Mouse (Mus musculus): ENCODE data around the gene Nup37. TPM values are rescaled to one million over a fixed set of nuclear protein-coding genes. Genes with fewer than 3 reads are reported as not detected.

Nup37 gene
- polyA plus RNA-seq, 1 experiment from 2014 or later: 33.4 TPM

Other genes with a start within 250 kb of the Nup37 start
- 0.54 and 2.4 TPM in 2 replicates for gene Pmch, start 55.9 kb upstream of the Nup37 start, polyA plus RNA-seq (2015; fragmentation: Nextera tagmentation; extraction: Ambion mirVana)
- gene Parpbp, start 51 bp upstream of the Nup37 start, polyA plus RNA-seq (2015; fragmentation: Nextera tagmentation; extraction: Ambion mirVana): 3.0 TPM in 2 replicates
- 42.0 and 46.2 TPM in 2 replicates for gene Washc3, start 54.1 kb downstream of the Nup37 start, polyA plus RNA-seq (2015; fragmentation: Nextera tagmentation; extraction: Ambion mirVana)
- 0.41 and 0.55 TPM in 2 replicates for gene Dram1, start 232.1 kb downstream of the Nup37 start, polyA plus RNA-seq (2015; fragmentation: Nextera tagmentation; extraction: Ambion mirVana)
- gene Gnptab, start 232.1 kb downstream of the Nup37 start, polyA plus RNA-seq (2015; fragmentation: Nextera tagmentation; extraction: Ambion mirVana): 13.8 and 15.9 TPM in 2 replicates

Measured in hindbrain, embryonic 13.5 days (tissue).